Mouse (Mus musculus) naive thymus-derived CD4-positive, alpha-beta T cell, adult 2 months (primary cell): ENCODE measurements around the gene Stkld1.
A peak's percentile ranks its signal among the peaks of the same experiment; 100 is the strongest.

Experiments
- DNase-seq: peaks from one replicate; pipeline ENCODE4 v3.0.0-alpha.2; 2011; ENCODE audit warnings: low read depth

The Stkld1 gene

GRCm38 (mm10) chr2:26963923-26964723 lies 30.3 kb downstream of the Stkld1 start, which contains the start of gene Rexo4:
Gene Rexo4, minus strand, starts transcription at chr2:26964386.
- peak; percentile 98 for DNase-seq

DNA sequence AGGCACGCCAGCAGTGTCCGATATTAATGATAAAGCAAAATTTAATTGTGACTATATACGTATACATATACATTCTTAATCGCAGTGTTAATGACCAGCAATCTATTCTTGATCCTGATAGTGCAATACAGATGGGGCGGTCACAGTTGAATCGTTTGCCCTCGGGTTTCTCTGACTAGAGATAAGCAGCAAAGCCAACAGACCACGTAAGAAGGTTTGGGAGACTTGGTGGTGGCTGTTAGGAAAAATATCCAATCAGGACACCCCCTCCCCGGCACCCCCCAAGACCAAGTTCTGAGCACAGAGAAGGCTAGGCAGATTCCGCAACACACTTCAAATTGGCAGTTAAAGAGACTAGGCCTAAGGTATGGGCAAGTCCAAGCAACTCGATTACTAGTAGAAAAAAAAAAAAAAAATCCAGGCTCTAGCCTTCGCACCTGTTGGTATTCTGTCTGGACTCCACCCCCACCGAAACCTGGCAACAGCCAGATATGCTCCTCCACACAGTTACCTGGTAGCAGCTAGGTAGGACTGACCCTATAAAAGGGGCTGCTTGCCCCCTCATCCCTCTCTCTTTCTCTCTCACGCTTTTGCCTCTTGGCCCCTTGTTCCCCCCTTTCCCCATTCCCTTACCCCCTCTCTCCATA lies 31.0 kb downstream of the Stkld1 start:
- DNase-seq: no peak

GRCm38 (mm10) chr2:26967262-26967661 lies 33.4 kb downstream of the Stkld1 start:
- DNase-seq: peak; percentile 38

DNA sequence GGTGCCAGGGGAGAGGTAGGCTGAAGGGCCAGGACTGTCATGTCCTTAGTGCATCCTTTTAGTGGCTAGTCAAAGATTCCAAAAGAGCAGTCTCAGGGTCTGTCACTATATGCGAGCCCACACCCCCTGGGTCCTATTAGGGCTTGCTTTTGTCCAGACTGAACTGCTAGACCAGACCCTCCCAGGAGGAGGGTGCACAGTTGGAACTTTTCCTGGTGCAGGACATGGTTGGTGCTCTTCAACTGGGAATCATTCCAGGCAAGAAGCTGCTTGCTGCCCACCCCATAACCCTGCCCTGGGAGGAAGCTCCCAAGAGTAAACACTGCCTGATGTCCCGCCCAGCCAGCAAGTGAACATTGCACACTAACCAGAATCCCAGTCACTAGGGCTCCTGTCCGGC lies 39.3 kb downstream of the Stkld1 start, which contains the start of gene Adamts13:
Gene Adamts13 (plus strand): TSS at position 301 of the 400 bp plus-strand sequence.
- DNase-seq: no peak

DNA sequence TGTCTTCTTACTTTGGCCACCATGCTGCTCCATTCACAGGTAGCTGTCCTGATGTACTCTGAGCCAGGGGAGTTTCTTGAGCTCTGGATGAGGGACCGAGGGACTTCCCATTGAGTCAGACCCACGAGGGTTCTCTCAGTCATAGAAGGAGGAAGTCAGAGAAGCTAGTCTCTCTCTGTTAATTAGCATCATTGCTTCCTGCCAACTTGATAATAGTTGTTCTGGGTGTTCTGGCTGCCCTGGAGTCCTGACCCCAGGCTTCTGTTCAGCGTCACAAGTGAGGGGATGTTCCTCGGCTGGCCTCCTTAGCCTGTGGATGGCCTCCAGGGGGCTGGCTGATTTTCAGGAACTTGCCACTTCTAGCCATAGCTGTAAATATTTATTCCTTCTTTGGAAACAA lies 40.1 kb downstream of the Stkld1 start:
- no peak for DNase-seq

DNA sequence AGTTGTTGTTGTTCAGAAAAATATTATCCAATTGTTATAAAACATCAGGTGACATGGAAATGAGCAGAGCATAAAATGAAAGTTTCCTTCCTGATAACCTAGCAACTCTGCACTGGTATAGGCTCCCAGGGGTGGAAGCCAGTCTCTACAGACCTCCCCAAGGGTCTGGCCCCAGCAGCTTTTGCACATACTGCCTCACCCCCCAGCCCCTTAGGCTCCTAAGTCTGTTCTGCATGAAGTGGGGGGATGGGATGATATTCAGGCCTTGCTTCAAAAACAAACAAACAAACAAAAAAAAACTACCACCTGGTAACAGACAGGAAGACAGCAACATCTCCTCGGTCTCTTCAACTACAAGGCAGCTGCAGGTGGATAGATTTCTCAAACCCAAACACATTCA lies 46.5 kb downstream of the Stkld1 start:
- DNase-seq: no peak

DNA sequence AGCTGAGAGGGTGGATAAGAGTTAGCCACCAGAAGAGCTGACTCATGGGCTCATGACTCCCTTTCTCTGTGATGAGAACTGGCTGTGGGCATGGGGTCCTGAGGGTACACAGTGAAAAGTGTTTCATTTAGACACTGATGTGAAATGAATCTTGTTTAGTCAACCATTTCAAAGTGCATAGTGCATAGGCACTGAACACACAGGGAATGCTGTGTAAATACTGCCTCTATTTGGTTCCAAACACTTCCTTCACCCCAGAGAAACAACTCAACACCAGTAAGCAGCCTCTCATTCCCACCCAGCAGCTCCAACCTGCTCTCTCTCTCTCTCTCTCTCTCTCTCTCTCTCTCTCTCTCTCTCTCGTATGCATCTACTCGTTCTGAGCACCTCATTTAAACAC lies 50.3 kb downstream of the Stkld1 start:
- DNase-seq: no peak

DNA sequence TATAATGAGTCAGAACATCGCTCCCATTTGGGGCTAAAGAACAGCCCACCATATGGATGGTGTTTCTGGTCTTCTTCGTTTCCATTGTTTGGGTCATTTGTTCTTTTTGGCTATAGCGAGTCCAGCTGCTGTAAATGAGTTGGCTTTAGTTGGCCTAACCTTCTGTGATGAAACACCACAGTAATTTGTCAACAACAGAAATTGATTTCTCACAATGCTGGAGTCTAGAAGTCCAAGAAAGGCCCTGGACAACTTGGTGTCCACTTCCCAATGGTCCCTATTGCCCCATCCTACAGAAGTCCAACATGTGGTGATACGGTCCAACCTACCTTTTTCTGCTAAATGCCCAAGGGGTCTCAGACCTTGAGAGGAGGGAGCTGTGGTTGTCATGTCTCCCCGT lies 50.8 kb downstream of the Stkld1 start:
- no peak for DNase-seq

GRCm38 (mm10) chr2:26993936-26994335 lies 60.1 kb downstream of the Stkld1 start:
- DNase-seq: no peak

GRCm38 (mm10) chr2:26997498-26997897 lies 63.7 kb downstream of the Stkld1 start:
- DNase-seq: peak; percentile 37

- no peak for DNase-seq
Observed at GRCm38 (mm10) chr2:26997993-26998392, 64.1 kb downstream of the Stkld1 start.
